Mouse (Mus musculus) liver, embryonic 12.5 days (tissue): ENCODE results near the gene Camkmt. TPM values are rescaled to one million over a fixed set of nuclear protein-coding genes. Genes with fewer than 3 reads are reported as not detected.

Source experiments
- ATAC-seq: fragments of 200-750 bp; cut with Nextera tagmentation; 2 replicates; pipeline ENCODE4 v1.8.0; 2017; ENCODE audit warnings: moderate number of reproducible peaks, mild to moderate bottlenecking, moderate library complexity
- H3K27ac ChIP-seq: fragments of 300-500 bp; sonication (generic); 2 replicates; pipeline ENCODE4 v1.5.1; 2016; ENCODE audit warnings: mild to moderate bottlenecking
- H3K27me3 ChIP-seq: fragments of 300-500 bp; sonication (generic); replicated peaks from 2 replicates; pipeline ENCODE4 v1.6.1; 2016; ENCODE audit warnings: mild to moderate bottlenecking, moderate library complexity
- H3K36me3 ChIP-seq: fragments of 300-500 bp; sonication (generic); 2 replicates; pipeline ENCODE4 v1.6.1; 2016; ENCODE audit warnings: mild to moderate bottlenecking, moderate library complexity
- H3K4me1 ChIP-seq: fragments of 300-500 bp; sonication (generic); 2 replicates; pipeline ENCODE4 v1.6.1; 2016
- H3K4me2 ChIP-seq: fragments of 300-500 bp; sonication (generic); 2 replicates; pipeline ENCODE4 v1.6.1; 2016; ENCODE audit warnings: mild to moderate bottlenecking, moderate library complexity
- H3K4me3 ChIP-seq: fragments of 300-500 bp; sonication (generic); 2 replicates; pipeline ENCODE4 v1.5.1; 2016; ENCODE audit warnings: mild to moderate bottlenecking, moderate library complexity
- H3K9ac ChIP-seq: fragments of 300-500 bp; sonication (generic); 2 replicates; pipeline ENCODE4 v1.6.1; 2016; ENCODE audit warnings: mild to moderate bottlenecking, moderate library complexity
- H3K9me3 ChIP-seq: fragments of 300-500 bp; sonication (generic); replicated peaks from 2 replicates; pipeline ENCODE4 v1.6.1; 2016; ENCODE audit warnings: mild to moderate bottlenecking, moderate library complexity
- WGBS: fragments of 180-500 bp; shearing (Covaris S2); methylation state at CpG from one replicate; pipeline ENCODE4 v1.1.7; 2016; ENCODE audit not compliant: insufficient replicate concordance; 5-methylcytosine and 5-hydroxymethylcytosine counted together
- polyA plus RNA-seq: library from polyadenylated mRNA; unstranded; fragments of >200 nt; fragmentation: Nextera tagmentation; extraction: Ambion mirVana; gene quantifications from 2 replicates; pipeline ENCODE4 v1.2.1, GENCODE M21; 2016

Camkmt gene
- polyA plus RNA-seq, 1 experiment from 2014 or later = 4.4 TPM

DNA sequence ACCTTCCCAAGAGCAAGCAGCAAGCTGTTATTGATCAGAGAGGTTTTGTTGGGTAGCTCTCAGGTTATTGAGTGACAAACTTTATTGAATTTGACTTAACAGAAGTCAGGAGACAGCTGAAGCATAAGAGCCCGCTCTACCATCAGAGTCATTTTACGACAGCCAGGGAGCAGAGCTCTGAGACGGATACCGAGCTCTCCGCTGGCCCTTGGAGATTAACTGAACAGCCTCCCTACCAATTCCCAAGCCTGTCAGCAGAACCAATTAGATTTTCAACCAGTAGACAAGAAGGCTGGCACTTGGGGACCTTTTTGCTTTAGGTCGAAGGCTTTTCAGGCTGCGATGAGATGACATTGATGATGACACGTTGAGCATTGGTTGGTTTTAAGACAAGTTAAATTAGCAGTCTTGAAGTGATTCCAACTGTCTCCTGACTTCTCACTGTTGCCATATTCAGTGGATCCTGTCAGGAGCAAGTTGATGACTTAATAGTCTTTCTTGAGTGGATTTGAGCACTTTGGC, 229.5 kb downstream of the Camkmt start:
- Histone ChIP-seq H3K27ac (no peak overlapping the region), H3K9me3 (no peaks in the 10 kb centered on the region), H3K4me2 (no peak overlapping the region), H3K27me3 (no peaks in the 10 kb centered on the region), H3K4me3 (no peak overlapping the region), H3K4me1 (no peaks in the 10 kb centered on the region), H3K9ac (no peak overlapping the region), H3K36me3 (no peaks in the 10 kb centered on the region)
- no peak for ATAC-seq
- 78% methylated on average over 8 of the region's 8 CpGs for WGBS

DNA sequence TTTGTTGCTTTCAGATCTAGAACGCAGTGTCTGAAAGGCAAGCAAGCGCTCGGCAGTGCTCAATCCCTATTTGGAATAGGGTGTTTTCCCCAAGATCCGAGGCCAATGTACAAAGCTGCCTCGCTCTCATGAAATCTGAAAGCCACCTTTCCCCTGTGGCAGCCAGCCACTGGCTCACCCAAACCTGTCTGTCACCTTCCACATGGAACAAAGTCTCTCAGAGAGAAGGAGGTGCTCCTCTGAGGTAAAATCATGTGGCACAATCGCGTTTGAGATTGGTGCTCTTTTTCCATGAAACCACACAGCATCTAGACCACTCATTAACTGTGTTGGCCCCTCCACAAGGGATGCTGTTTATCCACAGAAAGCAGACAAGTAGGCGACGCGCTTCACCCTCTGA, 238.5 kb downstream of the Camkmt start:
- H3K27ac ChIP-seq = no peak overlapping the region
- peaks cover 12% of the 10 kb centered on the region for H3K27me3 ChIP-seq
- no peaks in the 10 kb centered on the region for H3K4me1 ChIP-seq
- no peaks in the 10 kb centered on the region for H3K36me3 ChIP-seq
- no peak for ATAC-seq
- H3K4me2 ChIP-seq = no peak overlapping the region
- WGBS = 72% methylated on average over 10 of the region's 10 CpGs
- no peak overlapping the region for H3K4me3 ChIP-seq
- H3K9me3 ChIP-seq = no peaks in the 10 kb centered on the region
- H3K9ac ChIP-seq = no peak overlapping the region

- Histone ChIP-seq H3K4me2 (no peak overlapping the region), H3K36me3 (no peaks in the 10 kb centered on the region), H3K9ac (no peak overlapping the region), H3K4me3 (no peak overlapping the region), H3K27ac (no peak overlapping the region), H3K9me3 (no peaks in the 10 kb centered on the region), H3K4me1 (no peaks in the 10 kb centered on the region; the same call in 1 of the 2 replicates), H3K27me3 (peaks cover 12% of the 10 kb centered on the region)
- WGBS = 78% methylated on average over 10 of the region's 10 CpGs
- no peak for ATAC-seq
Measured at GRCm38 (mm10) chr17:85335464-85335863, 245.1 kb downstream of the Camkmt start.

GRCm38 (mm10) chr17:85337666-85338065, 247.3 kb downstream of the Camkmt start:
- Histone ChIP-seq H3K27me3 (peaks cover 4% of the 10 kb centered on the region), H3K9me3 (no peaks in the 10 kb centered on the region), H3K36me3 (no peaks in the 10 kb centered on the region), H3K4me1 (no peaks in the 10 kb centered on the region; the same call in 1 of the 2 replicates), H3K27ac (no peak overlapping the region), H3K4me3 (no peak overlapping the region), H3K4me2 (no peak overlapping the region), H3K9ac (no peak overlapping the region)
- 60% methylated on average over 7 of the region's 7 CpGs for WGBS
- ATAC-seq = no peak

DNA sequence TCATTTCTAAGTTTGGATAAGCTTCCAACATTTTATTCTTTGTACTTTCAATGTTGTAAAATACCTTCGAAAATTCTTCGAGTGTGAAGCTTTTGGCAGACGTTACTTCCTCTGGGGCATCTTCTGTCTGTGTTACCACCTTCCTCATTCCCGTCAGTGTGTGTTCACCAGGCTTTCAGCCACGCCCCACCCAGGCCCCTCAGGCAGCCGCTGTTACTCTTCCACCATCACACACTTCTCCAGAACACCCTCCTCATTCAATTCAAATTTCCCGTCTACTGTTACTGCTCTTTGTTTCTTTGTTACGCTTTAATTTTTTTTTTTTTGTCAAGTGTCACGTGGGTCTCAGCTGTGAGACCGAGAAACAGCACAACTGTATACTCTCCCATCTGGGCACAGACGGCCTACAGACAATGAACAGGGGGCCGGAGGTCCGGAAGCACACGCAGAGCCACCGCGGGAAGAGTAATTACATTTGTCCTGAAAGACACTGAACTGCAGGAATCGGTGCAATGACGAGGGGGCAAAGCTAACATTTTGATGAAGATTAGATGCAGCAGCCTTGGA, 250.9 kb downstream of the Camkmt start:
- H3K27ac ChIP-seq = no peak overlapping the region
- H3K4me2 ChIP-seq = no peak overlapping the region
- no peak overlapping the region for H3K9ac ChIP-seq
- H3K27me3 ChIP-seq = no peaks in the 10 kb centered on the region
- no peak for ATAC-seq
- WGBS = 58% methylated on average over 18 of the region's 18 CpGs
- no peaks in the 10 kb centered on the region; the same call in 1 of the 2 replicates for H3K4me1 ChIP-seq
- H3K9me3 ChIP-seq = no peaks in the 10 kb centered on the region
- H3K4me3 ChIP-seq = no peak overlapping the region
- H3K36me3 ChIP-seq = no peaks in the 10 kb centered on the region

GRCm38 (mm10) chr17:85342471-85342870, 252.1 kb downstream of the Camkmt start:
- Histone ChIP-seq H3K9me3 (no peaks in the 10 kb centered on the region), H3K27ac (no peak overlapping the region), H3K36me3 (no peaks in the 10 kb centered on the region), H3K4me1 (no peaks in the 10 kb centered on the region; the same call in 1 of the 2 replicates), H3K27me3 (no peaks in the 10 kb centered on the region), H3K4me3 (no peak overlapping the region), H3K4me2 (no peak overlapping the region), H3K9ac (no peak overlapping the region)
- 72% methylated on average over 5 of the region's 5 CpGs for WGBS
- ATAC-seq = no peak

DNA sequence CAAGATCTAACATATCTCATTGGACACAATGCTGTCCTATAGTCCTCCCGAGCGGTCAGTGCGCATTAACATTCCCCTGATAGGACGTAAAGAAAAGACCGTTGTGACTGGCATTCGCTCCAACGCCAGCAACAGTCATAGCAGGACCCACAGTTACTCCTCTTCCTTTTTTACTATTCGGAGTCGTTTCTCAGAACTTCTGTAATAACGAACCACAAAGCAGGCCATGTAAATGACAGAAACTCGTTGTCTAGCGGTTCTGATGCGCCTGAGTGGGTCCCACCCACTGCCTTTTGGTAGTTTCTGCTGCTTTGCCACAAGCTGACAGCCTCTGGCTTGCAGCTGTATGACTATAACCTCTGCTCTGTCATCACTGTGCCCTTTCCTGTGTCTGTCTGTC, 253.1 kb downstream of the Camkmt start:
- H3K4me2 ChIP-seq = no peak overlapping the region
- ATAC-seq = no peak
- no peak overlapping the region for H3K4me3 ChIP-seq
- no peaks in the 10 kb centered on the region for H3K9me3 ChIP-seq
- no peaks in the 10 kb centered on the region; the same call in 1 of the 2 replicates for H3K4me1 ChIP-seq
- no peaks in the 10 kb centered on the region for H3K27me3 ChIP-seq
- WGBS = 73% methylated on average over 13 of the region's 13 CpGs
- H3K36me3 ChIP-seq = no peaks in the 10 kb centered on the region
- no peak overlapping the region for H3K27ac ChIP-seq
- H3K9ac ChIP-seq = no peak overlapping the region

GRCm38 (mm10) chr17:85346701-85347100, 256.3 kb downstream of the Camkmt start:
- Histone ChIP-seq H3K4me3 (no peak overlapping the region), H3K36me3 (no peaks in the 10 kb centered on the region), H3K4me2 (no peak overlapping the region), H3K27ac (no peak overlapping the region), H3K9me3 (no peaks in the 10 kb centered on the region), H3K9ac (no peak overlapping the region), H3K27me3 (no peaks in the 10 kb centered on the region), H3K4me1 (no peaks in the 10 kb centered on the region)
- WGBS = 71% methylated on average over 6 of the region's 6 CpGs
- no peak for ATAC-seq

DNA sequence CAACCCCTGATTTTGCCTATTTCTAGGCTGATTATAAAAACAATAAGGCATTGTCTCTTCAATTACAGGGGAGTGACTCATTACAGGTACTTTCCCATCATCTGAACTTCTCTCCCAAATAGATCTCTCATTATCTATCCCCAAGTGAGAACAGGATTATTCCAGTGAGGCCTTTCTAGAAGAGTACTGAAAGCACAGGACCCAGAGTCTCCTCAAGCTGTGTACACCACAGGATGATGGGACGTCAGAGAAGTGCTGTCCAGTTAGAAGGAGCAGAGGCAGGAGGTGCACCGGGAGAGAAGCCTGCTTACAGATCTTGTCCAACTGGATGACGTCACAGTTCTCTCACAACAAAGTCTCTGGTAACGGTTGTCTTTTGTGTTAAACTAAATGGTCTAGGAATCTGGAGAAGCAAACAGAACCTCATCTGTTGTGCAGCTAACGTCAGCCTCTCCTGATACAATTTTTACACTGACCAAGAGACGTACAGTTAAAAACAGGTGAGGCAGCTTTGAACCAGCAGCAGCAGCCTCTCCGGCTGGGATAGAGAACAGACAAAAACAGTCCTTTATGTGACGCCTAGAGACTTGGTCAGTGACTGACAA, 259.1 kb downstream of the Camkmt start:
- H3K4me2 ChIP-seq = no peak overlapping the region
- 70% methylated on average over 8 of the region's 8 CpGs for whole genome bisulfite sequencing
- no peak for ATAC-seq
- H3K36me3 ChIP-seq = no peaks in the 10 kb centered on the region
- no peaks in the 10 kb centered on the region for H3K27me3 ChIP-seq
- no peaks in the 10 kb centered on the region for H3K4me1 ChIP-seq
- H3K9me3 ChIP-seq = no peaks in the 10 kb centered on the region
- H3K4me3 ChIP-seq = no peak overlapping the region
- no peak overlapping the region for H3K27ac ChIP-seq
- H3K9ac ChIP-seq = no peak overlapping the region

DNA sequence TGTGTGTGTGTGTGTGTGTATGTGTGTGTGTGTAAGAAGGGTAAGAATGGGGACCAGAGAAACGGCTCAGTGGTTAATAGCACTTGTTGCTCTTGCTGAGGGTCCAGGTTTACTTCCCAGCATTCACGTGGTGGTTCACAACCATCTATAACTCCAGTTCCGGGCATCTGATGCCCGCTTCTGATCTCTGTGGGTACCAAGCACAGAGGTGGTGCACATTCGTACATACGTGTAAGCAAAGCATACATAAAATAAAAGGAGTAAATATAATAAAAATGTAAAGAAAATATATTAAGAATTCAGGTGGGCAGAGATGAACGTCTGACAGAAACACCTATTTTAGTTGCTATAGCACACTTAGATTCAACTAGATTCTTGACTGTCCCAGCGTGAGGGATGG, 260.9 kb downstream of the Camkmt start:
- WGBS = 79% methylated on average over 8 of the region's 8 CpGs
- Histone ChIP-seq H3K9ac (no peak overlapping the region), H3K9me3 (no peaks in the 10 kb centered on the region), H3K4me1 (no peaks in the 10 kb centered on the region), H3K27me3 (no peaks in the 10 kb centered on the region; the same call in 1 of the 2 replicates), H3K4me2 (no peak overlapping the region), H3K36me3 (no peaks in the 10 kb centered on the region), H3K27ac (no peak overlapping the region), H3K4me3 (no peak overlapping the region)
- no peak for ATAC-seq

GRCm38 (mm10) chr17:85352731-85353130, 262.4 kb downstream of the Camkmt start:
- Histone ChIP-seq H3K36me3 (no peaks in the 10 kb centered on the region), H3K4me3 (no peak overlapping the region), H3K9ac (no peak overlapping the region), H3K9me3 (no peaks in the 10 kb centered on the region), H3K27me3 (no peaks in the 10 kb centered on the region; the same call in 1 of the 2 replicates), H3K27ac (no peak overlapping the region), H3K4me2 (no peak overlapping the region), H3K4me1 (no peaks in the 10 kb centered on the region)
- WGBS = 70% methylated on average over 7 of the region's 7 CpGs
- no peak for ATAC-seq

GRCm38 (mm10) chr17:85353191-85353590, 262.8 kb downstream of the Camkmt start:
- no peak overlapping the region for H3K27ac ChIP-seq
- no peak overlapping the region for H3K4me2 ChIP-seq
- H3K4me1 ChIP-seq = no peaks in the 10 kb centered on the region
- no peaks in the 10 kb centered on the region; the same call in 1 of the 2 replicates for H3K27me3 ChIP-seq
- H3K36me3 ChIP-seq = no peaks in the 10 kb centered on the region
- 76% methylated on average over 6 of the region's 6 CpGs for WGBS
- H3K9me3 ChIP-seq = no peaks in the 10 kb centered on the region
- H3K9ac ChIP-seq = no peak overlapping the region
- no peak overlapping the region for H3K4me3 ChIP-seq
- no peak for ATAC-seq
